Mouse (Mus musculus) stomach, postnatal 0 days (tissue): ENCODE data around the gene Ahsa1. TPM values are rescaled to one million over a fixed set of nuclear protein-coding genes. Genes with fewer than 3 reads are reported as not detected.
A peak's percentile ranks its signal among the peaks of the same experiment; 100 is the strongest.
"Not testable (repeated sequence)": the region's sequence is repeated elsewhere in the genome, so short reads cannot be mapped to it uniquely, and the experiment has no call there.

ENCODE experiments used
- ATAC-seq: fragments of 200-750 bp; cut with Nextera tagmentation; 2 replicates; pipeline ENCODE4 v1.8.0; 2017; ENCODE audit not compliant: low FRiP score, low TSS enrichment
- DNase-seq: peaks from one replicate; pipeline ENCODE4 v3.0.0-alpha.2; 2016; ENCODE audit warnings: low spot score
- H3K27ac ChIP-seq: fragments of 300-500 bp; sonication (generic); replicated peaks from 2 replicates; pipeline ENCODE4 v1.5.1; 2014; ENCODE audit warnings: mild to moderate bottlenecking, control low read depth
- H3K27me3 ChIP-seq: fragments of 300-500 bp; sonication (generic); 2 replicates; pipeline ENCODE4 v1.6.1; 2014; ENCODE audit warnings: low read length; ENCODE audit not compliant: control insufficient read depth, insufficient read depth
- H3K36me3 ChIP-seq: fragments of 300-500 bp; sonication (generic); 2 replicates; pipeline ENCODE4 v1.6.1; 2014; ENCODE audit warnings: low read length, mixed read lengths; ENCODE audit not compliant: control insufficient read depth, insufficient read depth
- H3K4me1 ChIP-seq: fragments of 300-500 bp; sonication (generic); replicated peaks from 2 replicates; pipeline ENCODE4 v1.6.1; 2014; ENCODE audit warnings: antibody characterized with exemption; ENCODE audit not compliant: control insufficient read depth, insufficient read depth
- H3K4me2 ChIP-seq: fragments of 300-500 bp; sonication (generic); replicated peaks from 2 replicates; pipeline ENCODE4 v1.6.1; 2014; ENCODE audit warnings: low read depth, mild to moderate bottlenecking, control low read depth, moderate library complexity
- H3K4me3 ChIP-seq: fragments of 300-500 bp; sonication (generic); 2 replicates; pipeline ENCODE4 v1.5.1; 2014; ENCODE audit warnings: low read depth, low read length, control low read depth
- H3K9ac ChIP-seq: fragments of 300-500 bp; sonication (generic); 2 replicates; pipeline ENCODE4 v1.6.1; 2014; ENCODE audit warnings: mild to moderate bottlenecking, low read length, control low read depth, mixed read lengths
- H3K9me3 ChIP-seq: fragments of 300-500 bp; sonication (generic); 2 replicates; pipeline ENCODE4 v1.6.1; 2016; ENCODE audit warnings: low read length; ENCODE audit not compliant: control insufficient read depth
- CTCF ChIP-seq: IDR thresholded peaks from 2 replicates; pipeline ENCODE4 v1.5.1; 2016; ENCODE audit warnings: antibody characterized with exemption, low read depth, mild to moderate bottlenecking, moderate library complexity
- EP300 ChIP-seq: optimal IDR thresholded peaks from 2 replicates; pipeline ENCODE3; 2016; ENCODE audit warnings: antibody characterized with exemption
- WGBS: fragments of 180-500 bp; shearing (Covaris S2); extraction: QIAGEN DNeasy Blood & Tissue Kit; methylation state at CpG from one replicate; pipeline ENCODE4 v1.1.7; 2014; 5-methylcytosine and 5-hydroxymethylcytosine counted together
- polyA plus RNA-seq: library from polyadenylated mRNA; unstranded; fragments of >200 nt; fragmentation: Nextera tagmentation; extraction: Ambion mirVana; gene quantifications from 2 replicates; pipeline ENCODE4 v1.2.1, GENCODE M21; 2015

Ahsa1 gene
- polyA plus RNA-seq, 1 experiment from 2014 or later: 94.9 TPM

- DNase-seq (no peak), ATAC-seq (no peak)
- Histone ChIP-seq H3K9me3 (no peaks in the 10 kb centered on the region), H3K4me2 (no peak overlapping the region), H3K4me1 (no peaks in the 10 kb centered on the region), H3K27ac (no peak overlapping the region), H3K9ac (no peak overlapping the region), H3K36me3 (peaks cover 18% of the 10 kb centered on the region), H3K27me3 (no peaks in the 10 kb centered on the region), H3K4me3 (no peak overlapping the region)
- 97% methylated on average over 8 of the region's 8 CpGs for WGBS
- TF ChIP-seq EP300 (no peak), CTCF (no peak)
These were observed 5.7 kb upstream of the Ahsa1 start for GRCm38 (mm10) chr12:87260562-87260961.

- H3K4me2 ChIP-seq: peak overlapping the region; percentile 80
- peak overlapping the region; percentile 80 for H3K4me3 ChIP-seq
- ATAC-seq (no peak), DNase-seq (no peak)
- H3K27me3 ChIP-seq: no peaks in the 10 kb centered on the region
- peak overlapping the region; percentile 83 for H3K27ac ChIP-seq
- WGBS: 16% methylated on average over 11 of the region's 11 CpGs
- H3K9me3 ChIP-seq: no peaks in the 10 kb centered on the region
- H3K36me3 ChIP-seq: peaks cover 3% of the 10 kb centered on the region
- peak overlapping the region; percentile 74 for H3K9ac ChIP-seq
- H3K4me1 ChIP-seq: no peaks in the 10 kb centered on the region; the same call in 1 of the 2 replicates
- TF ChIP-seq CTCF: no peak
- no peak for TF ChIP-seq EP300
These were observed 835 bp upstream of the Ahsa1 start for GRCm38 (mm10) chr12:87265444-87265843.

- Histone ChIP-seq H3K4me2 (peak overlapping the region; percentile 92), H3K4me1 (no peaks in the 10 kb centered on the region; the same call in 1 of the 2 replicates), H3K36me3 (peaks cover 12% of the 10 kb centered on the region), H3K27ac (peak overlapping the region; percentile 90), H3K9ac (peak overlapping the region; percentile 79), H3K4me3 (peak overlapping the region; percentile 80), H3K27me3 (no peaks in the 10 kb centered on the region), H3K9me3 (no peaks in the 10 kb centered on the region)
- no peak for DNase-seq
- under 1% methylated on average over 31 of the region's 31 CpGs for WGBS
- ATAC-seq: peak; percentile 59
- TF ChIP-seq EP300: no peak
- no peak for TF ChIP-seq CTCF
These were observed 736 bp downstream of the Ahsa1 start for GRCm38 (mm10) chr12:87266827-87267603.

- H3K4me3 ChIP-seq: peak overlapping the region; percentile 80; the same call in 1 of the 2 replicates
- WGBS: 24% methylated on average over 4 of the region's 4 CpGs
- H3K4me1 ChIP-seq: no peaks in the 10 kb centered on the region; the same call in 1 of the 2 replicates
- DNase-seq (no peak), ATAC-seq (no peak)
- no peaks in the 10 kb centered on the region for H3K27me3 ChIP-seq
- H3K4me2 ChIP-seq: peak overlapping the region; percentile 92
- H3K27ac ChIP-seq: no peak overlapping the region
- no peak overlapping the region for H3K9ac ChIP-seq
- no peaks in the 10 kb centered on the region for H3K9me3 ChIP-seq
- TF ChIP-seq CTCF (peak; percentile 73), EP300 (no peak)
- H3K36me3 ChIP-seq: peaks cover 18% of the 10 kb centered on the region
These were observed 1.4 kb downstream of the Ahsa1 start for GRCm38 (mm10) chr12:87267682-87268081.

GRCm38 (mm10) chr12:87274853-87275831 is 8.9 kb downstream of the Ahsa1 start:
- Histone ChIP-seq H3K36me3 (peaks cover 24% of the 10 kb centered on the region), H3K4me2 (no peak overlapping the region), H3K9me3 (no peaks in the 10 kb centered on the region), H3K27ac (no peak overlapping the region), H3K27me3 (no peaks in the 10 kb centered on the region), H3K4me1 (no peaks in the 10 kb centered on the region), H3K4me3 (no peak overlapping the region), H3K9ac (no peak overlapping the region)
- TF ChIP-seq EP300 (no peak), CTCF (no peak)
- ATAC-seq (no peak), DNase-seq (no peak)
- 81% methylated on average over 9 of the region's 9 CpGs for WGBS

- ATAC-seq, H3K4me2 ChIP-seq, H3K9ac ChIP-seq, H3K4me1 ChIP-seq, H3K27me3 ChIP-seq, H3K9me3 ChIP-seq, H3K4me3 ChIP-seq, DNase-seq, H3K27ac ChIP-seq: not testable (repeated sequence)
- peaks cover 12% of the 10 kb centered on the region for H3K36me3 ChIP-seq
- 85% methylated on average over 4 of the region's 4 CpGs for WGBS
These were observed 11.0 kb downstream of the Ahsa1 start for GRCm38 (mm10) chr12:87277251-87277650.
